Mouse (Mus musculus) adrenal gland, adult 2 months (tissue): ENCODE measurements around the gene Smarca5. TPM values are rescaled to one million over a fixed set of nuclear protein-coding genes. Genes with fewer than 3 reads are reported as not detected.
A peak's percentile ranks its signal among the peaks of the same experiment; 100 is the strongest.

ENCODE experiments used
- DNase-seq: peaks from one replicate; pipeline ENCODE4 v3.0.0; 2021
- polyA plus RNA-seq: library from polyadenylated mRNA; depleted of rRNA; stranded (reverse); fragments of >200 nt; gene quantifications from 2 replicates; pipeline ENCODE4 v1.2.3, GENCODE M21; 2012; rRNA removed
- total RNA-seq, 2 experiments: library from RNA; stranded (reverse); gene quantifications; 2 replicates each; pipeline ENCODE4 v1.2.3; 2021

Smarca5 gene
- total and polyA plus RNA-seq, 3 experiments = 16.4 to 69.2 (median 65.0) TPM

GRCm38 (mm10) chr8:80663476-80663875, 75.8 kb downstream of the Smarca5 start:
- no peak for DNase-seq

DNA sequence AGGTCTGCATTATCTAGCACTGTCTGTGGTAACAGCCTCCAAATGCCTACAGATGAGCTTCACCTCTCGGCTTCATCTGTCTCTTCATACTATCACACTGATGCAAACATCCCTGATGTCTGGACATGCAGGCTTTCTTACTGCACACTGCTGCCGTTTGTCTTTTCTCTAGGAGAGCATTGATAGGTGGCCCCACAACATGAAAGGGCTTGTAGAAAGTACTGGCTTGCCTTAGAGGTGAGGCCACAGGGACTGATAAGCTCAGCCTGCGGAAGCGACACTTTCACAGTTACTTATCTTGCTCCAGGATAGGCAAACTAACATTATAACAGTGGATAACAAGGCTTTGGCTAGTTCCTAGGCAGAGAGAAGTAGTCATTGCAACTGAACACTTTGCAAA, 78.2 kb downstream of the Smarca5 start:
- no peak for DNase-seq

GRCm38 (mm10) chr8:80657639-80658038, 81.7 kb downstream of the Smarca5 start:
- DNase-seq = peak; percentile 42

Other genes starting within 250 kb of the Smarca5 start
- not detected for gene Gypa, start 245.7 kb downstream of the Smarca5 start, total RNA-seq
- not detected in 2 replicates for gene Gypa, start 245.7 kb downstream of the Smarca5 start, polyA plus RNA-seq
- gene Frem3, start 128.4 kb downstream of the Smarca5 start, total RNA-seq = not detected
- gene Frem3, start 128.4 kb downstream of the Smarca5 start, polyA plus RNA-seq = not detected in 2 replicates
- gene Gab1, start 141.0 kb upstream of the Smarca5 start, total RNA-seq = 10 to 100 TPM; 15.1 to 16.2 TPM
- 11.9 and 13.1 TPM in 2 replicates for gene Gab1, start 141.0 kb upstream of the Smarca5 start, polyA plus RNA-seq